Mouse (Mus musculus): ENCODE measurements around the gene Gpr18.

DNA sequence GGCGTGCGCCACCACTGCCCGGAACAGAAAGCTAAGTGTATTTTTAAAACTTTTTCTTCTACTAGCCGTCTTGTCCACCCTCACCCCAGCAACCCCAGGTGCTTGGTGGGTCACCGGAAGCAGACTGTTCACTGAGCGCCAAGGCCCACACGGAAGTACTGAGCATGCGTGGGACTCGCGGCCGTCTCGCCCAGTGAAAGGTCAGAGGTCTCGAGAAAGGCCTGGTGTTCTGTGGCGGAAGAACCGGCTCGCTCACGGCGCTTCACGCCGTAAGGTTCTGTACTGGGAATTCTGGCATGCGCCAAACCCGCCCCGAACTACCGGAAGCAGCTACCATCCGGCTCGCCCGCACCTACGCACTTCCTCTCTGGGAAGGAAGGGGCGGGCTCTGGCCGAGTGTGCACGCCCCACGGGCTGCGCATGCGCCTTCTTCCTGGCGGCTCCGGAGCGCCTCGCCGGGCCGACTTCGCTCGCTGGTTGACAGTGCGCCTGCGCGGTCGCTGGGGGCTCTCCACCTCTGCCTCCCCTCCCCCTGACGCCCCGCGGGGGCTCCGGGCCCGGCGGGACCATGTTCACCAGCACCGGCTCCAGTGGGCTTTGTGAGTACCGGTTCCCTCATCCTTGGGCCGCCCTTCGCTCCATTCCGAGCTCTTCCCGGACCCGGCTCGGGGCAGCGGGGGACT, 37.3 kb downstream of the Gpr18 start, which contains the start of gene Ubac2:
- 0 out of 2 replicates have a peak, but pooled peaks have one; percentile 47 for TF ChIP-seq POLR2A (IDR thresholded peaks at IDR 0.05; ENCODE audit: borderline replicate concordance, insufficient read depth, low read length)
- TF ChIP-seq CTCF (IDR thresholded peaks at IDR 0.05; ENCODE audit: borderline replicate concordance, insufficient read depth, low read depth, low read length): no peak

All from cerebellum, adult 2 months (tissue).